Mouse (Mus musculus) 3134 (cell line): ENCODE results near the gene D5Ertd579e.

Experiments used
- DNase-seq: peaks from one replicate; pipeline ENCODE4 v3.0.0-alpha.2; 2011; ENCODE audit warnings: low spot score; ENCODE audit not compliant: insufficient read length; ENCODE audit errors: extremely low read depth

The D5Ertd579e gene

GRCm38 (mm10) chr5:36574147-36574870 is 121.5 kb downstream of the D5Ertd579e start:
- DNase-seq = no peak

- DNase-seq = no peak
Measured at GRCm38 (mm10) chr5:36573354-36573753, 122.5 kb downstream of the D5Ertd579e start.

GRCm38 (mm10) chr5:36571371-36571770 is 124.5 kb downstream of the D5Ertd579e start:
- no peak for DNase-seq

- DNase-seq = no peak
Measured at GRCm38 (mm10) chr5:36570546-36571245, 125.1 kb downstream of the D5Ertd579e start.

GRCm38 (mm10) chr5:36570098-36570497 is 125.7 kb downstream of the D5Ertd579e start:
- DNase-seq = no peak

DNA sequence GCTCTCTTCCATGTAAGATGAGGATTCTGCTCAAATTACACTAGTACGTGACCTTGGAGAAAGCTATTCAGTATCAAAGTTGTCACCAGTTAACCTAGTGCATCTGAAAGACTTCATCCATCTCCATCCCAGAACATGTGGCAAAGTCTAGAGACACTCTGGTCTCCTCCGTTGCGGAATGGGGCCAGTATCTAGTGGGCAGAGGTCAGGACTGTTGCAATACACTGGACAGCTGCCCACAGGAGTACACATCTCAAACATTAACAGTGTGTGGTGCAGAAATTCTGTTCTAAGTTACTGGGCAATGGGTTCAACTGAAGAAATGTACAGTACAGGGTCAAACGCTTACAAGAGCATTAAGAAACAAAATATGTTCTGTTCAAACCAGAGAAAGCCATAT is 127.7 kb downstream of the D5Ertd579e start:
- no peak for DNase-seq

- no peak for DNase-seq
Measured at GRCm38 (mm10) chr5:36567627-36568026, 128.2 kb downstream of the D5Ertd579e start.

GRCm38 (mm10) chr5:36564530-36564929 is 131.3 kb downstream of the D5Ertd579e start:
- DNase-seq = no peak

DNA sequence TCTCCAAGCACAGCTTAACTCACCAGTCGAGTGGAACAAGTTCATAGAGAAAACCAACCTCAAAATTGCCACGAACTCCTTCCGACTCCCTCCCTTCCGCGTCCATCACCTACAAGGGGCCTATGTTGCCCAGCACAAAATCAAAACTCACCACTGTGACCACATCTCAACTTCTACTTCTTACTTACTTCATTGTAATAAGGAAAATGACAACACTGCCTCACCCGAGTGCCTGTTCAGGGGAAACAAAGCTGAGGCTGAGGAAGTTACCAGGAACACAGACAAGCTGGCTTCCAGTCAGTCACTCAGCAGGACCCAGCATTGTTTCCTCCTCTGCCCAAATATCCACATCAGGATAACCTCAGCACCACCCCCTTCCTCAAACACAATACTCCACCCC is 132.1 kb downstream of the D5Ertd579e start:
- no peak for DNase-seq

DNA sequence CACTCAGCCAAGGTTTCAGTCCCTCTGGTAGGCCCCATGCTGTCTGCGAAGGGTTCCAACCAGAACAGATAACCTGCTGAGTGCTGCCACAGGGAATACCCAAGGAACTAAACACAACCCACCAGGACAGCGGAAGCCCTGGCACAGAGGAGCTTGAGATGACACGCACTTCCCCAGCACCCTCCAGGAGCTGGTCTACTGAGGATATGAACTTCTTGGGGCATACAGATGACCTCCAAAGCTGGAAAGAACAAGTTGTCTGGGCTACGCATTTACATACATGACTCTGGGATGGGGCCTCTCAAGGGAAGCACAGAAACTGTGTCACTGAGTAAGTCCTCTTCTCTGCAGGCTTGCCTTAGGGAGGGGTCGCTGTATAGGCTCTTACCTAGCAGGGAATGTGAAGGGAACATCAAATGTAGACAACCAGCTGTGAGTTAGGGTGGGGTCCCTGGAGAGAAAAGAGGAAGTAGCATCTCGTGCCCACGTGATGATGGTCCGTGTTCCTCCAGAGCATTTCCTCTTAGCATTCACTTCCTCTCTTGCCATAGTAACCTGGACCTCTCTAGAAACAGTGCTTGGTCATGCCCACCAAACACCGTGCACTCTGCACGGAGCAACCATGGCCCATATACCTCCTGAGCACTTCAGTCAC is 132.9 kb downstream of the D5Ertd579e start:
- DNase-seq = no peak

DNA sequence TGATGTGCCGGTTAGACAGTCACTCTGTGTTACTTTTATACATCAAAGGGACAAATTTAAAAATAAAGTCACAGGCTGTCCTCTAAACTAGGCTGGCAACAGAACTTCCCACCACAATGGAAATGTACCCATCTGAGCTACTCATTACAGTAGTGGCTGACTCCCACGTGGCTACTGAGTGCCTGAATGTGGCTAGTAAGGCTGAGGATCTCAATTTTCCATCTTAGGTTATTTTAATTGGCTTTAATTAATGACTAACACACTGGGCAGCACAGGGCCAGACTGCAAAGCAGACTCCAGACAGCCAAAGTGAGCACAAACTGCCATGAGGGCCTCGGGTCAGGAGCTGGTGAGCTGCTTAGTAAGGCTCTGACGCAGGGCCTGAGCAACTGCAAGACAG is 134.3 kb downstream of the D5Ertd579e start:
- DNase-seq = no peak

DNA sequence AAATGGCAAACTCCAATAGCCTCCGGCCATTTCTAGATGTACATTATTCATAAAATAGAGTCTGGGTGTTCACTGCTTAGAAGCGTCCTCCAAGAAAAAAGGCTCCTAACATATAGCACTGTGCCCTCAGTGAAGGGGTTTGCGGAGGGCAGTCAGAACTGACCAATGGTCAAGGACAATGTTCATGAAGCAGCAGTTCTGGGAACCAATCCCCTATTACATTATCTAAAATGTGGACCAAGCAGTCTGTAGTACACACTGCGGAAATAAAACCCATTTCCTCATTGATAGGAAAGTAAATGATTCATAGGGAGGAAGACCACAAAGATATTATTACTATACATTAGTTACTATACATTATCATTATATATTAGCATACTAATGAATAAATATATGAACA is 135.3 kb downstream of the D5Ertd579e start:
- no peak for DNase-seq

- DNase-seq = no peak
Measured at GRCm38 (mm10) chr5:36559510-36560235, 136.2 kb downstream of the D5Ertd579e start.

- no peak for DNase-seq
Measured at GRCm38 (mm10) chr5:36559106-36559505, 136.7 kb downstream of the D5Ertd579e start.

DNA sequence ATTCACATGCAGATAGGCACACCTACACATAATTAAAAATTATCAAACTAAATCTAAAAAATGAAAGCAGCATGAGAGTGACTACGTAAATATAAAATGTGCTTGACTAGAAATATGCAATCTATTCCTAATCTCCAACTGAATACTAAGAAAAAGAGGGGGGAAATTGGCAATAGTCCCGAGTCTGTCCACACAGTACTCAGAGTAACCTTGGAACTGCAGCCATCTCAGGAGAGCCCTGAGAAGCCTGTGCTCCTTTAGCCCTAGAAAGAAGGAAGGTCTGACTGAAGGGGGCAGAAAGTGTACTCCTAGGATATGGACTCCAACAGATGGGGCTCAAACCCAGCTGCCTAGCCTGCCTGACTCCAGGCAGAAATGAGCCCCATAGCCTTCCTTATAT is 137.3 kb downstream of the D5Ertd579e start:
- no peak for DNase-seq

DNA sequence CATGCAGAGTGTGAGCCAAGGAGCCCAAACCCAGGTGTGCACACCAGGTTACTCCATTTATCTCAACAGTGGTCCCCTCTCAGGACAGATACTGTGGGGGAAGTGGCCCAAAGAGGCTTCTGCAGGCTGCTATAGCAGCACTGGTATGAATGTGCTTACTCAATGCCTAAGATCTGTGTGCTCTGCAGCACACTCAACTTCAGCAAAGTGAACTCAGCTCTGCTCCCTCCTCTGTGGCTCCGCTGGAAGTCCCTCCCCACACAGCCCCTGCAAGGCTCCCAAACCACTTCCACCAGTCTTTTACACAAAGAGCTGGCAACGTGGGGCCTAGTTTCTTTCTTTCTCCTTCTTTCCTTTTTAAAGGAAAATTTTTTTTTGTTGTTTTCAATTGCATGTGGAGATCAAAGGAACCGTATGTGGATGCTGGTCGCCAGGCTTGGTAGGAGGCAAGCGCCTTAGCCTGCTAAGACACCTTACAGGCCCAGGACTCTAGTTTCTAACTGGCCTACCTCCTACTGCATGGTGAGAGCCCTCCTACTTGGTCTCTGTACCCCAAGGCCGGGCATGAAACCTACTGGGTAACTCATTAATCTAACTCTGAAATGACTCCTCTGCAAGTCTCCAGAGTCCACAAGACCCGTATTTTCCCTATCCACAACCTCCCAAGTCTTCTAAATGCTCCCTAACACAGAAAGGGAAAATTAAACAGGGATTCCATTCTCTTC is 138.1 kb downstream of the D5Ertd579e start:
- no peak for DNase-seq

DNA sequence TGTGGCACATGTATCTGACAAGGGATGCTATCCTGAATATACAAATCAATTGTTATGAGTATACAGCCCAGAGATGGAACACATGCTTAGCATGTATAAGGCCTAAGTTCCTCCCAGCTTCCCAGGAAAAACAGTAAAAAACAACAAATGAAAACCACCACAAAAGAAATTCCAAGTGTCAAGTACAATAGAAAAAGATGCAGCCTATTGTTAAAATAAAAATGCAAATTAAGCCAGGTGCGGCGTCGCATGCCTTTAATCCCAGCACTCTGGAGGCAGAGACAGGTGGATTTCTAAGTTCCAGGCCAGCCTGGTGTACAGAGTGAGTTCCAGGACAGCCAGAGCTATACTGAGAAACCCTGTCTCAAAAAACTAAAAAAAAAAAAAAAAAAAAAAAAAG is 138.9 kb downstream of the D5Ertd579e start:
- DNase-seq = no peak

DNA sequence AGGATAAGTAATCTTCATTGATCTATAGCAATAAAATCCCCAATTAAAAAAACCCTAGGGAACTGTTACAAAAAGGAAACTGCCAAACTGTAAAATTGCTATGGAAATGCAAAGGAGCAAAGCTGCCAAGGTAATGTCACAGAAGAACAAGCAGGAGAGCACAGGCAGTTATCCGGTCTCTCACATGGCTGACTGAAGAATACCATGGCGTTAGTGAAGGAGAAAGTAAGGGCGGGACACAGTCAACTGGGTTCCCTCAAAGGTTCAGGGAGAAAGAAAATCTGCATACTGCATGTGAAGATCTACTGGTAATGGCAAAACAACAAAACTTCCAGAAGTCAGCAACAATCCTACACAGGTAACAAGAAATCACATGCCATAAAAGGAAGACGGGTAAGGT is 139.5 kb downstream of the D5Ertd579e start:
- DNase-seq = no peak

- DNase-seq = no peak
Measured at GRCm38 (mm10) chr5:36554496-36554895, 141.3 kb downstream of the D5Ertd579e start.

GRCm38 (mm10) chr5:36553886-36554285 is 141.9 kb downstream of the D5Ertd579e start:
- no peak for DNase-seq
